Mouse (Mus musculus) heart, embryonic 11.5 days (tissue): ENCODE results near the gene Dnajc7. TPM values are rescaled to one million over a fixed set of nuclear protein-coding genes. Genes with fewer than 3 reads are reported as not detected.

Source experiments
- ATAC-seq: fragments of 200-750 bp; cut with Nextera tagmentation; replicated peaks from 2 replicates; pipeline ENCODE4 v1.8.0; 2017; ENCODE audit warnings: moderate library complexity; ENCODE audit not compliant: insufficient number of reproducible peaks, low FRiP score, low TSS enrichment
- H3K27ac ChIP-seq: fragments of 300-500 bp; sonication (generic); 2 replicates; pipeline ENCODE4 v1.5.1; 2014; ENCODE audit warnings: mild to moderate bottlenecking, low read depth, low read length
- H3K27me3 ChIP-seq: fragments of 300-500 bp; sonication (generic); 2 replicates; pipeline ENCODE4 v1.6.1; 2014; ENCODE audit warnings: mild to moderate bottlenecking, low read length, mixed read lengths; ENCODE audit not compliant: control insufficient read depth, insufficient read depth
- H3K36me3 ChIP-seq: fragments of 300-500 bp; sonication (generic); 2 replicates; pipeline ENCODE4 v1.6.1; 2014; ENCODE audit warnings: mild to moderate bottlenecking, low read length, moderate library complexity, mixed read lengths; ENCODE audit not compliant: control insufficient read depth, insufficient read depth
- H3K4me1 ChIP-seq: fragments of 300-500 bp; sonication (generic); 2 replicates; pipeline ENCODE4 v1.6.1; 2014; ENCODE audit warnings: low read length; ENCODE audit not compliant: control insufficient read depth, insufficient read depth
- H3K4me2 ChIP-seq: fragments of 300-500 bp; sonication (generic); 2 replicates; pipeline ENCODE4 v1.6.1; 2014; ENCODE audit warnings: mild to moderate bottlenecking, moderate library complexity
- H3K4me3 ChIP-seq: fragments of 300-500 bp; sonication (generic); 2 replicates; pipeline ENCODE4 v1.5.1; 2014; ENCODE audit warnings: low read depth, low read length
- H3K9ac ChIP-seq: fragments of 300-500 bp; sonication (generic); 2 replicates; pipeline ENCODE4 v1.6.1; 2014; ENCODE audit warnings: mild to moderate bottlenecking, low read depth, low read length, moderate library complexity
- H3K9me3 ChIP-seq: fragments of 300-500 bp; sonication (generic); replicated peaks from 2 replicates; pipeline ENCODE4 v1.6.1; 2016; ENCODE audit warnings: low read length; ENCODE audit not compliant: control insufficient read depth
- WGBS: fragments of 180-500 bp; shearing (Covaris S2); extraction: QIAGEN DNeasy Blood & Tissue Kit; methylation state at CpG from one replicate; pipeline ENCODE4 v1.1.7; 2014; ENCODE audit not compliant: insufficient replicate concordance; 5-methylcytosine and 5-hydroxymethylcytosine counted together
- polyA plus RNA-seq: library from polyadenylated mRNA; unstranded; fragments of >200 nt; fragmentation: Nextera tagmentation; extraction: Ambion mirVana; gene quantifications from 2 replicates; pipeline ENCODE4 v1.2.1, GENCODE M21; 2014

Dnajc7 gene
- polyA plus RNA-seq, 1 experiment from 2014 or later, result 69.4 TPM

GRCm38 (mm10) chr11:100643612-100644575 is 23.9 kb upstream of the Dnajc7 start:
- Histone ChIP-seq H3K9me3 (no peaks in the 10 kb centered on the region), H3K9ac (no peak overlapping the region), H3K27ac (no peak overlapping the region), H3K27me3 (peaks cover 38% of the 10 kb centered on the region), H3K4me1 (peaks cover 6% of the 10 kb centered on the region; the same call in 1 of the 2 replicates), H3K4me2 (no peak overlapping the region), H3K4me3 (no peak overlapping the region), H3K36me3 (no peaks in the 10 kb centered on the region)
- no peak for ATAC-seq
- WGBS, result 66% methylated on average over 15 of the region's 15 CpGs

DNA sequence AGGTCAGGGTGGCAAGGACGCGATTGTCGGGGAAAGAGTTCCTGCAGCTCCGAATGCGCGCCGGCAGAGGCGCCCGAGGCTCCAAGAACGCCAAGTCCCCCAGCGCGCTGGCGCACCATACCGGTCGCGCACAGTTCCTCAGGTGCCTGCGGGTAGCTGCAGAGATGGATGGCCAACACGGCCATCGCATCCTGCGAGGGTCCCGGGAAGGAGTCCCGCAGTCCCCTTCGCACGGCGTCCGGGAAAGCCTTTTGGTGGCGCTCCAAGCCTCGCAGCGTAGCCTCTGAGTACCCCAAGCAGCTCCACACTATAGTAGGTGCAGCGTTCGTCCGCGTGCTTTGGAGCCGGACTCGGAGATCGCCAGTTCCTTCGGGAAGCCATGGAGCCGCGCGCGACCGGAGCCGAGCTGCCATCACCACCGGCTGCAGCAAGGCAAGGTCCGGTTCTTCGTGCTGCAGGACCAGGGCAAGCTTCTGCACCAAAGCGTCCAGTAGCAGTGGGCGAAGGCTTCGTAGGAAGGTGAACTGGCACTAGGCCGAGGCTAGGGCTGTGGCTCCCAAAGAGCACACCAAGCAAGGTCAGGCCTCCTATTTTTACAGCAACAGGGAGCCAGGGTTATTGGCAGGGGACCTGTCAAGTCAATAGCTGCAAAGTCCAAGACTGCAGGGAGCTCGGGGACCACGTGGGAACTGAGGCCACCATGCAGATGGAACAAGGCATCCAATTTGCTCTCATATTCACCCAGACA is 20.4 kb upstream of the Dnajc7 start:
- ATAC-seq, result no peak

GRCm38 (mm10) chr11:100634530-100634929 is 14.6 kb upstream of the Dnajc7 start:
- Histone ChIP-seq H3K36me3 (no peaks in the 10 kb centered on the region), H3K4me3 (no peak overlapping the region), H3K4me2 (no peak overlapping the region), H3K4me1 (no peaks in the 10 kb centered on the region), H3K27me3 (peaks cover 15% of the 10 kb centered on the region), H3K9me3 (no peaks in the 10 kb centered on the region), H3K9ac (no peak overlapping the region), H3K27ac (no peak overlapping the region)
- 65% methylated on average over 7 of the region's 7 CpGs for WGBS
- no peak for ATAC-seq

More for the DNA sequence above, 20.4 kb upstream of the Dnajc7 start:
- no peaks in the 10 kb centered on the region for H3K9me3 ChIP-seq
- no peak overlapping the region for H3K27ac ChIP-seq
- H3K36me3 ChIP-seq, result no peaks in the 10 kb centered on the region
- peak overlapping the region; percentile 68 for H3K4me2 ChIP-seq
- H3K4me1 ChIP-seq, result peaks cover 6% of the 10 kb centered on the region; the same call in 1 of the 2 replicates
- peak overlapping the region; percentile 61 for H3K9ac ChIP-seq
- peaks cover 30% of the 10 kb centered on the region for H3K27me3 ChIP-seq
- 7% methylated on average over 52 of the region's 52 CpGs for WGBS
- H3K4me3 ChIP-seq, result peak overlapping the region; percentile 25

DNA sequence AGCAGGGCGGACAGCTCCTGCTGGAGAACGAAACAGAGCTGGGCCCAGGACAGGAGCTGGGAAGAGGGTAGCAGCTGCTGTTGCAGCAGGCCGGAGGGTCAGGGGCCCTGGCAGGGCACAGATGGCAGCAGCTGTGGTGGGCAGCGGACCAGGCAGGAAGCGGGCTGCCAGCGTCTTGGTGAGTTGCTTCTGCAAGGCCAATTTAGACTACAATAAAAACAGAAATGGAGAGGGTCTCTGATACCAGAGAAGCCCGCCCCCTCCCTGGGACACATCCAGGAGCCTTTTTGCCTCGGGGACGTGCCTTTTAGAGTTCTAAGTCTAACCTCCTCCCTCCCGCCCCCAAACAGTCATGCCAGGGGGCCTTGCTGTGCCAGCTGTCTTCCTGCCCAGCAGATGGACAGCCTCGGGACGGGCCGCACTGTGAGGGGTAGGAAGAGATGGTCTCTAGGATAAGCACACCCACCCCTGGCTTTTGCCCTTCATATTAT is 8.9 kb upstream of the Dnajc7 start:
- Histone ChIP-seq H3K9me3 (no peaks in the 10 kb centered on the region), H3K4me1 (peaks cover 5% of the 10 kb centered on the region), H3K4me3 (no peak overlapping the region), H3K36me3 (peaks cover 11% of the 10 kb centered on the region; the same call in 1 of the 2 replicates), H3K27ac (no peak overlapping the region), H3K9ac (no peak overlapping the region), H3K27me3 (peaks cover 3% of the 10 kb centered on the region), H3K4me2 (no peak overlapping the region)
- WGBS, result 66% methylated on average over 13 of the region's 13 CpGs
- ATAC-seq, result no peak

- Histone ChIP-seq H3K36me3 (peaks cover 11% of the 10 kb centered on the region; the same call in 1 of the 2 replicates), H3K9ac (no peak overlapping the region), H3K4me3 (no peak overlapping the region), H3K4me2 (no peak overlapping the region), H3K9me3 (no peaks in the 10 kb centered on the region), H3K27ac (no peak overlapping the region), H3K27me3 (peaks cover 3% of the 10 kb centered on the region; the same call in 1 of the 2 replicates), H3K4me1 (peaks cover 9% of the 10 kb centered on the region)
- WGBS, result 86% methylated on average over 5 of the region's 5 CpGs
- ATAC-seq, result no peak
Measured at GRCm38 (mm10) chr11:100628056-100628455, 8.1 kb upstream of the Dnajc7 start.

DNA sequence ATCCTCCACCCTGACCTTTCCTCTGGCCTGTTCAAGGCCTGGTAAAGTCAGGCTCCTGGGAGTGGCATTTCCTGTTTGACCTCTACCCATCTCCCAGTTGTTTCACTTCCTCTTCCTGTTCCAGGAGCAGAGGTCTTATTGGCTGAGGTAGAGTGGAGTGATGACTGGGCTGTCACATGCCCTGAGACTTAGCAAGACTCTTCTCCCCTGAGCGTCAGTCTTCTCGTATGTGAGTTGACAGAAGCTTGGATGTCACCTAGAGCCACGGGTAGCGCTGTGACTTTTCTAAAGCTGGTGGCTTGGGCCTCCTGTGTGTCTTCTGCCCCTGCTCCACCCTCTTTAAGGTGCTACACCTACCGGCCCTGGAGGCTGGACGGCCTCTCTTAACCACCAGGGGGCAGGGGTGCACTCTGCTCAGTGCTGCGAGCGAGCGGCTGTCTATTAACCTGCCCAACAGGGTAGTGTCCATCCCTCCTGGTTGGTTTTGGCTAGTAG is 6.8 kb upstream of the Dnajc7 start:
- H3K27me3 ChIP-seq, result peaks cover 3% of the 10 kb centered on the region; the same call in 1 of the 2 replicates
- no peak overlapping the region for H3K9ac ChIP-seq
- peaks cover 11% of the 10 kb centered on the region; the same call in 1 of the 2 replicates for H3K36me3 ChIP-seq
- H3K9me3 ChIP-seq, result no peaks in the 10 kb centered on the region
- peaks cover 9% of the 10 kb centered on the region for H3K4me1 ChIP-seq
- no peak for ATAC-seq
- no peak overlapping the region for H3K4me3 ChIP-seq
- H3K4me2 ChIP-seq, result no peak overlapping the region
- no peak overlapping the region for H3K27ac ChIP-seq
- 26% methylated on average over 9 of the region's 9 CpGs for WGBS

DNA sequence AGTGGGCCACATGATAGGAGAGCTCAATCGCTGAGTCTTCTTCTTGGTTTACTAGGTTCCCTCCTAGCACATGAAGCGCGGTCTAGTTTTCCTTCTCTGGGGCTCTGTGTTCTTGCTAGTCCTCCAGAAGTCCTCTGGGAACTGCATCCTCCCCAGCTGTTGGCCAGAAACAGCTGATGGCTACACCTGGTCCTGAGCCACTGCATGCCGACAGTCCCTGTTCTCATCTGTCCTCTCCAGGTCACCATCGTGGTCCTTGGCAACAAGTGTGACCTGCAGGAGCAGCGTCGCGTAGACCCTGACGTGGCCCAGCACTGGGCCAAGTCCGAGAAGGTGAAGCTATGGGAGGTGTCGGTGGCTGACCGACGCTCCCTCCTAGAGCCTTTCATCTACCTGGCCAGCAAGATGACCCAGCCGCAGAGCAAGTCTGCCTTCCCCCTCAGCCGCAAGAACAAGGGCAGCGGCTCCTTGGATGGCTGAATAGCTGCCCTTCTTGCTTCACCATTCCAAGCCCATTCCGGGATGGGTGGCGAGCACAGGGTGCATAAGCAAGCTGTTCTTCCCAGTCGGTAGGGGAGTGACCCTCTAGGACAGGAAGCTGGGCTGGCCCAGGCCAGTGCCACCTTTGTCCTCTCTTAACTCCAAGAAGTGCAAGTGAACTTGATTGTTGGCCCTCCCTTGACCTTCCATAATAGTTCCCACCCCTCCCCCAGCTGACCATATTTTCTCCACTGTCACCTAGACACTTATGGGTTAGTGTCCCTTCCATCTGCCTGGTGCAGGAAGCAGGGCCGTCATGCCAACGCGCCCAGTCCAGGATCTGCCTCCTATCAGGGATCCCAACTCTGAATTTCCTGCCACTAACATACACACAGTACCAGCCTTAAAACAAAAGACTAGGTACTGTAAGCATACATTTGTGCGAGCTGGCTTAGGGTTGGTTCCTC is 6.1 kb upstream of the Dnajc7 start:
- no peaks in the 10 kb centered on the region for H3K9me3 ChIP-seq
- no peak overlapping the region for H3K4me3 ChIP-seq
- no peak overlapping the region for H3K4me2 ChIP-seq
- ATAC-seq, result no peak
- no peak overlapping the region for H3K27ac ChIP-seq
- H3K9ac ChIP-seq, result no peak overlapping the region
- H3K4me1 ChIP-seq, result peaks cover 9% of the 10 kb centered on the region
- H3K36me3 ChIP-seq, result peaks cover 11% of the 10 kb centered on the region; the same call in 1 of the 2 replicates
- peaks cover 3% of the 10 kb centered on the region; the same call in 1 of the 2 replicates for H3K27me3 ChIP-seq
- WGBS, result 92% methylated on average over 23 of the region's 23 CpGs
